Mouse (Mus musculus) erythroblast, adult 5-6 weeks (primary cell): ENCODE data around the gene Luc7l3. TPM values are rescaled to one million over a fixed set of nuclear protein-coding genes. Genes with fewer than 3 reads are reported as not detected.

Experiments used
- ATAC-seq: replicated peaks from 2 replicates; pipeline ENCODE4 v1.8.0; 2016; ENCODE audit warnings: moderate number of reproducible peaks, mild to moderate bottlenecking, moderate TSS enrichment, inconsistent platforms; ENCODE audit not compliant: poor library complexity, low FRiP score, severe bottlenecking
- total RNA-seq, 2 experiments: library from RNA; stranded (forward) in 1 of 2; stranded (reverse) in 1 of 2; fragments of 150-400 nt in 1 of 2; fragments of 200-764, 138-1000 nt in 1 of 2; gene quantifications; 2 replicates each; pipeline versions ENCODE4 v1.2.3 to v1.2.4; 2015 to 2017; ENCODE audit warnings: low replicate concordance in 2 of 2

Luc7l3 gene
- total RNA-seq, 2 experiments from 2014 or later: 142 to 373 TPM

DNA sequence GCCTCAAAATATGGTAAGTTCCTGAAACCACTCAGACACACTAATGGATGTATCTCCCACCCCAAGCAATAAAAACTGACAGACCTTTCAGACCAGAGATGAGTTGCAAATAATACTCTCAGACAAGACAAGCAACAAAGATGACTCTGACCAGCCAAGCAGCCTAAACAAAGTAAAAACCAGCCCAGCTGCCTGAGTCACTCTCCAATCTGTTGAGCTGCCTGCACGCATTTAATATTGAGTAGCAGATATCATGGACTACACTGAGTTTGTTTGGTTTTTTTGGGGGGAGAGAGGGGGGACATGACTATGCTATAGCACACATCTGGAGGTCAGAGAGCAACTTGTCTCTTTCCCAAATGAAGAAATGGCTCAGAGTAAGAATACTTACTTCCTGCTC is 6.5 kb downstream of the Luc7l3 start:
- ATAC-seq: no peak

DNA sequence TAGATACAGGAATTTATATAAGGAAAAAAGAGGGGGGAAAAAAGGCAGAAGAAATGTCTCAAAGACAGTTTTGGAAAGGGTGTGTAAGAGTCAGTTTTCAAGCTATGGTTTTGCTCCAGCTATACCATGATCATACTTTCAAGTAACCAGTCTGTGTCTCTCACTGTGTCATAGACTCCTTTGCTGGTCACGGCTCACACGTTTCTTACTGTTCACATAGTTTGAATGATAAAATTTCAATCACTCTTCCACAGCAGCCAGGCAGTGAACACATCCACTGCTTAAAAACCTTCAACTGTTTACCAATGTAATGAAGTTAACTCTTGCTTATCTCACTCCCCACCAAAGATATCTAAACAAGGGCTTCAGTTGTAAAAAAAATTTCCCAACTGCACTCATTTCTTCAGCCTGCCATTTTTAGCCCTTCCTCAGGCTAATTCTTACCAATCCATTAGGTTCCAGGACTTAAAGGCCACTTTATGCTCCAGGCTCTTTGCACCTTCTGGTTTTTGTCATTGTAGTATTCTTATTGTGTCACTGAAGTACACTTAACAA is 7.6 kb downstream of the Luc7l3 start:
- no peak for ATAC-seq

GRCm38 (mm10) chr11:94312733-94313132 is 9.1 kb downstream of the Luc7l3 start:
- ATAC-seq: no peak

- no peak for ATAC-seq
These were observed 26.6 kb downstream of the Luc7l3 start for GRCm38 (mm10) chr11:94294996-94295845.

DNA sequence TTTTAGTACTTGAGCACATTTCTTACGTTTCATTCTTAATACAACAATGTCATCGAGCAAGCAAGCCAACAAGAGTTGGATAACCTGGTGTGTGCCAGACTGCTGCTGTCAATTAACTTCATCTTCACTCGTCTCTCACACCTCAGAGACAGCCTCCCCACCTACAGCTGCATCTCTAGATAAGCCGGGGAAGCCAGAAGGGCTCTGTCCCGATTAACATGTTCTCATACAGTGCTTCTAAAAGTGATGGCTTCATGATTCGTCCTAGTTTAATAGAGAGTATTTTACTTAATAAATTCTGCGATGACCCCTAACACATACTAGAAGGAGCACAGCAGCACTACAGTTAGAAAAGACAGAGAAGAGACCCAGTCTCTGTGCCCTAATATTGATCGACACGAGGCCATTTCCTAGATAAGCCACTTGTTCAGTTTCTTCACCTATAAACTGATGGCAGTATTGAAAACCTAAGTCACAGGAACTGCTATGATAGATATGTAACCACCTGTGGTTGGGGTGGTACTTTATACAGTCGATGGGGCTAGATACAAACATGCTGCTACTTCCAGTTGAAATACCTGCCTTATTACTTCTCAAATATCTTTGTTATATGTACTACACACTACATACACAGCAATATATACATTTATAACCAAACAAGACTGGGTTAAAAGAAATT is 31.6 kb downstream of the Luc7l3 start:
- peak; percentile 96 for ATAC-seq

DNA sequence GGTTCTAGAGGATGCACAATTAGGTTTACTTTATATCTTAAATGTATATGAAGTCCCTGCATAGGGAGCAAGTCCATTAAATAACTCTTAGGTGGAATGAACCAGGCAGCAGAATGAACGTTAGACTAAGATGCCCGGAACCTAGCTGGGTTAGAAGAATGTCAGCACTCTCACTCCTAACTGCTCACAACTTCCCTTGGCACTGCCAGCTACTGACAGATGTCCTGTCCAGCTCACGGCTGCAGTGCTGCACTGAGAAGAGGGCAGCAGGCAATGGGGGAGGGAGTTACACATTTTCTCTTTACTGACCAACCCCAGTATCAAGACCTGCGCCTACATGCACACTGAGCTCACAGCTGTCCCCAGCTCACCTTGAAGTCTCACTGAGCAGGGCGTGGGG is 34.7 kb downstream of the Luc7l3 start:
- no peak for ATAC-seq

DNA sequence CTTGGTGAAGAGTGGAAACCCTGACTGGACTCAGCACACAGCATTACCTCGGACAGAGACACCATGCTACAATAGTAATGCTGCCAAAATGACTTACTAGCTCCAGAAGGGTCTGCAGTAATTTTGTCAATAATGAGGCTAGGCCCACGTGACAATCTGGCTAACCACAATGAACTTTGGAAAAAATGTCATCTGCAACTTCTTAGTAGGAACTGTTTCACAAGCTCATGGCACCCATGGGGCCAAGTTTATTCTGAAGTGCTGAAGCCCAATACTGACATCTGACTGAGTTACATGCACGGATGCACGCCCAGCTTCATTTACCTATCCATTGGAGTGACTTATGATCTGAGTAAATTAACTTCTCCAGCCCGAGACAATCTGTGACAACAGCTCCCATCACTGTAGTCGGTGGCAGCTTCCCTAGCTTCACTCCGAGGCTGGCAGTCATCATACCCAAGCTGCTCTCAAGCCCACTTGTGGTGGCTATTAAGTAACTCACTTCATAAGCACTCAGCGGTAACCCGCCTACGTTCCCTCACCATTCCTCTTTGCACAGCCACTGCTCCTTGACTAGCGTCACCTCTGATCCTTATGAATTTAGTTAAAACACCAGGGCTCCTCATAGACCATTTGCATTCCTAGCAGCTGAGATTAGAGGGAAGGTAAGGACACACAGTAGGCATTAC is 35.8 kb downstream of the Luc7l3 start:
- ATAC-seq: no peak

DNA sequence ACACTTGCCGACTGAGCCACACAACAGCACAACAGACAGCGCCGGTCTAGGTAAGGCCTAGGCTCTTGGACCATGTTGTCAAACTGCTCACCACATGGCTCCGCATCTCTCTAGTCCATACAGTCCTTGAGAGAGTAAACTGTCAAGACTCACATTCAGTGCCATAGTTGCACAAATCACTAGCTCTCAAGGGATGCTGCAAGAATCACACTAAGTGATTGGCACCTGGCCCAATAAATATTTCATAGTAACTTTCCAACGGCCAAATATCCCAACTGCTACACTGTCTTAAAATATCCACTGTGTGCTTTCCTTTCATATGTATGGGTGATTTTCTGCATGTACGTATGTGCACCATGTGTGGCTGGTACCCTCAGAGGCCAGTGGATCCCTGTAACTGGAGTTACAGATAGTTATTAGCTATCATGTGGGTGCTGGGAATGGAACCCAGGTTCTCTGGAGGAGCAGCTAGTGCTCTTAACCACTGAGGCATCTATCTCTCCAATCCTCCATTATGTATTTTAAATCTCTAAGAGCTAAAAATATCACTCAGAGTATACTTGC is 38.2 kb downstream of the Luc7l3 start:
- no peak for ATAC-seq

DNA sequence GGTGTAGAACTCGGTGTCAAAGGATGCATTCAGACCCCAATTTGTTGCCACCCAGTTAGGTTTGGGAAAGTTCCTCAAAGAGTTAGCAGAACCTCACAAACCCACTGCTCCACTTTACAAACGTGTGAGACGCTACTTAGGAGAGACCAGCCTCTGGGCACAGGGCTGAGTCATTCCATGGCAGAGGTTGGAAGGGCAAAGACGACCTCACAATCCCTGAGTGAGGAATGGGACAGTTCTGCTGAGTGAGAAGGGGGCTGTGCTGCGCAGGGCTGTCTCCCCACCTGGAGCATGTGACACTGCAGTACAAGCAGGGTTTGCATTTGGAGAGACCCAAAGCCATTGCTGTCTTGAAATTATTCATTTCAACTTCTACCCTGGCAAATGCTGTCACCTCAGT is 39.5 kb downstream of the Luc7l3 start:
- no peak for ATAC-seq

DNA sequence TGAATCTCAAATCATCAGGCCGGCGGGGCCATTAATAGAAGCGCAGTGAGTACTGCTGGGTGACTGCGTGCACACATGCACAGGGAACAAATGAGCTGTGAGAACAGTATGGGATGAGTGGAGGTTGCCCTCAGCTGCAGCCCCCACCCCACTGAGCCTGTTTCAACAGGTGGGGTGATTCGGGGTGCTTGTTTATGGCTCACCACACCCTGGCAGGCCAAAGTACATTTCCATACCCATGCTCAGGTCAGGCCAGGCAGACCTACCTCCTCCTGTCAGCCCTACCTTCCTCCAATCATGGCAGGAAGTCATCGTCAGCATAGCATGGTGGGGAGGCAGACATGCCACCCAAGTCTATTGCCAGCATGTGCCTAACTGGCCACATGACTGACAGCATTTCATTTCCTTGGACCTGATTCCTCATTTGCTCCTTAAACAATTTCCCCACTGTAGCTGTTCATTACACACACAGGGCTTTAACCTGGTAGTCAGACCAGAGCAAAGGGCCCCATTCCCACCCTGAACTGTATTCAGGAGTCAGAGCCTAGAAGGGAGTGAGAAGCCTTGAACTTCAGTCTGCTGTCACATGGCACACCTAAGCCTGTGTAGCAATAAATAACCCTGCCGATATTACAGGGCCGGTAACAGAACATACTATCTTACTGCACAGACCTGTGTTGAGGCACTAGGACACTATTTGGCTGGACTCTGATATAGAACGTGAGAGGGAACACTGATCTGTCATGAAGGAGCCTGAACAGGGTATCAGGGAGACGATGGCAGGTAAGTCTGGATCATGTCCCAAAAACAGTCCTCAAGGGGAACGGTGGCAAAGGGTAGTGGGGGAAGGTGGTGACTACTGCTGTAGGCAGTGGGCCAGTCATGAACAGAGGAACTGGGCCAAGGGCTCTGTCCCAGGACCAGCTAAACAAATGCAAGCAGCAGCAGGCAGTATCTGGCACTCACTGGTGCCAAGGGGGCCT is 40.3 kb downstream of the Luc7l3 start, which contains the start of gene Gm21885:
Gene Gm21885, plus strand, starts transcription at position 675 of the 983 bp plus-strand sequence.
- 0 out of 2 replicates have a peak, but pooled peaks have one; percentile 22 for ATAC-seq

DNA sequence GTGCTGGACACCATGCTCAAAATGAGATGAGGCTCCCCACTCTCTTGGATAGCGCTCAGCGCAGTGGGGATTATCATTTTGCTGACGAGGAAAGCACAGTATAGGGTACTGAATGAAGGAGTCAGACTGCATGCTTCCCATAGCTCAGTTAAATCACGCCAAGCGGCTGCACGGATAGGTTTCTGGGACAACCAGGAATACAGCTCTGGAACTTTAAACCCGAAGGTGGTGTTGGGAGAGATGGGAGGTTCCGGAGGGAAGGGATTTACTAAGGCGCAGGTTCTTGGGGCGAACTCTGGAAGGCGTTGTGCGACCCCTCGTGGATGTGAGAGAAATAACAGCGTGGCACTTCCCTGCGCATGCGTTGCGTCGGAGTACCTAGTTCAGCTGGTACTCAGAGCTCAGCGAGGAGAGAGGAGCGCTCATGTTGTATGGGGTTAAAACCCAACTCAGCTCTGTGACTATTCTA is 44.9 kb downstream of the Luc7l3 start:
- peak; percentile 86 for ATAC-seq

GRCm38 (mm10) chr11:94275686-94276085 is 46.1 kb downstream of the Luc7l3 start:
- ATAC-seq: no peak

GRCm38 (mm10) chr11:94275226-94275625 is 46.6 kb downstream of the Luc7l3 start:
- no peak for ATAC-seq

GRCm38 (mm10) chr11:94274206-94274867 is 47.5 kb downstream of the Luc7l3 start:
- ATAC-seq: peak; percentile 38; the same call in 1 of the 2 replicates

- ATAC-seq: no peak
These were observed 48.5 kb downstream of the Luc7l3 start for GRCm38 (mm10) chr11:94272960-94273927.

GRCm38 (mm10) chr11:94271015-94271414 is 50.8 kb downstream of the Luc7l3 start:
- no peak for ATAC-seq

DNA sequence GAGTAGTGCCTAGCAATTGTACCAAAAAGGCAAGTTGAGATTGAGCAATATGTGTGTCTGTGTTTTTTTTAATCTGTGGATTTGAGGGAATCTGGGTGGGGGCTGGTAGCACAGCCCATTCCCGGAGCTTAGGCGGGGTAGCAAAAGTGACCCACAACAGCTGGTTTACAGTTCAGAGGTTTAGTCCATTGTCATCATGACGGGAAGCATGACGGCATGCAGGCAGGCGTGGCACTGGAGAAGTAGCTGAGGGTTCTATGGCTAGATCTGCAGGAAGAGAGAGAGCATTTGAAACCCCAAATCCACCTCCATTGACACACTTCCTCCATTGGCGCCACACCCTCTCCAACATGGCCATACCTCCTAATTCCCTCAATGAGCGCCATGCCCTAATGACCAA is 51.9 kb downstream of the Luc7l3 start:
- ATAC-seq: no peak
